Mouse (Mus musculus) liver, embryonic 11.5 days (tissue): ENCODE results near the gene Ino80. TPM values are rescaled to one million over a fixed set of nuclear protein-coding genes. Genes with fewer than 3 reads are reported as not detected.

Experiments used
- ATAC-seq: fragments of 200-750 bp; cut with Nextera tagmentation; replicated peaks from 2 replicates; pipeline ENCODE4 v1.8.0; 2017; ENCODE audit warnings: moderate number of reproducible peaks, mild to moderate bottlenecking, moderate TSS enrichment, moderate library complexity; ENCODE audit not compliant: low FRiP score
- DNase-seq: peaks from one replicate; pipeline ENCODE4 v3.0.0-alpha.2; 2017; ENCODE audit warnings: low spot score
- H3K27ac ChIP-seq: fragments of 300-500 bp; sonication (generic); 2 replicates; pipeline ENCODE4 v1.5.1; 2014; ENCODE audit warnings: mild to moderate bottlenecking, low read depth, low read length, control low read depth
- H3K27me3 ChIP-seq: fragments of 300-500 bp; sonication (generic); replicated peaks from 2 replicates; pipeline ENCODE4 v1.6.1; 2014; ENCODE audit warnings: low read length, mixed read lengths; ENCODE audit not compliant: control insufficient read depth, insufficient read depth
- H3K36me3 ChIP-seq: fragments of 300-500 bp; sonication (generic); 2 replicates; pipeline ENCODE4 v1.6.1; 2014; ENCODE audit warnings: mild to moderate bottlenecking, low read length, moderate library complexity, mixed read lengths; ENCODE audit not compliant: control insufficient read depth, insufficient read depth
- H3K4me1 ChIP-seq: fragments of 300-500 bp; sonication (generic); replicated peaks from 2 replicates; pipeline ENCODE4 v1.6.1; 2014; ENCODE audit warnings: low read length, mixed read lengths; ENCODE audit not compliant: control insufficient read depth, insufficient read depth
- H3K4me2 ChIP-seq: fragments of 300-500 bp; sonication (generic); 2 replicates; pipeline ENCODE4 v1.6.1; 2014; ENCODE audit warnings: mild to moderate bottlenecking, control low read depth, moderate library complexity
- H3K4me3 ChIP-seq: fragments of 300-500 bp; sonication (generic); 2 replicates; pipeline ENCODE4 v1.5.1; 2014; ENCODE audit warnings: low read depth, low read length, control low read depth
- H3K9ac ChIP-seq: fragments of 300-500 bp; sonication (generic); 2 replicates; pipeline ENCODE4 v1.6.1; 2014; ENCODE audit warnings: low read depth, low read length, control low read depth
- H3K9me3 ChIP-seq: fragments of 300-500 bp; sonication (generic); 2 replicates; pipeline ENCODE4 v1.6.1; 2016; ENCODE audit warnings: low read length, inconsistent platforms, mixed read lengths; ENCODE audit not compliant: control insufficient read depth
- WGBS: fragments of 180-500 bp; shearing (Covaris S2); extraction: QIAGEN DNeasy Blood & Tissue Kit; methylation state at CpG from one replicate; pipeline ENCODE4 v1.1.7; 2014; 5-methylcytosine and 5-hydroxymethylcytosine counted together
- polyA plus RNA-seq: library from polyadenylated mRNA; unstranded; fragments of >200 nt; fragmentation: Nextera tagmentation; extraction: Ambion mirVana; gene quantifications from 2 replicates; pipeline ENCODE4 v1.2.1, GENCODE M21; 2014

The Ino80 gene
- polyA plus RNA-seq, 1 experiment from 2014 or later: 4.9 TPM

DNA sequence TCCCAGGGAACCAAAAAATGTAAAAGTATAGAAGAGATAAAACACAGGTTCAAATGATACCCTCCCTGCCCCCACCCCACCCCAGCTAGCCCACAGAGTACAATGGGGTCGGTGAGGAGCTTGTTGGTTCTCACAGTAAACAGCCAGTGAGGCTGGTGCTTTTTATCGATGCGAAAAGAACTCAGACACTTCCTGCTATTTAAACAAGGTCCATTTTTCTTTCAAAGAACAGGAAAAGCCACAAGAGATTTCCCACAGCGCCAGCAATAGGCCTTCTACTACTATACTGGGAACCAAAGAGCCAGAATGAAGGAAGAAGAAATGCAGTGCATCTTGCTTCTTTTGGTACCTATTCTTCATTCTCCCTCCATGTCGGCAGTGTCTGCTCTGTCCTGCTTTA lies 66.5 kb downstream of the Ino80 start:
- H3K4me3 ChIP-seq: no peak overlapping the region
- H3K4me1 ChIP-seq: no peaks in the 10 kb centered on the region
- DNase-seq (no peak), ATAC-seq (no peak)
- H3K27me3 ChIP-seq: no peaks in the 10 kb centered on the region
- H3K9ac ChIP-seq: no peak overlapping the region
- H3K4me2 ChIP-seq: no peak overlapping the region
- H3K36me3 ChIP-seq: peaks cover 10% of the 10 kb centered on the region
- no peak overlapping the region for H3K27ac ChIP-seq
- H3K9me3 ChIP-seq: no peaks in the 10 kb centered on the region
- 76% methylated on average over 5 of the region's 5 CpGs for WGBS

DNA sequence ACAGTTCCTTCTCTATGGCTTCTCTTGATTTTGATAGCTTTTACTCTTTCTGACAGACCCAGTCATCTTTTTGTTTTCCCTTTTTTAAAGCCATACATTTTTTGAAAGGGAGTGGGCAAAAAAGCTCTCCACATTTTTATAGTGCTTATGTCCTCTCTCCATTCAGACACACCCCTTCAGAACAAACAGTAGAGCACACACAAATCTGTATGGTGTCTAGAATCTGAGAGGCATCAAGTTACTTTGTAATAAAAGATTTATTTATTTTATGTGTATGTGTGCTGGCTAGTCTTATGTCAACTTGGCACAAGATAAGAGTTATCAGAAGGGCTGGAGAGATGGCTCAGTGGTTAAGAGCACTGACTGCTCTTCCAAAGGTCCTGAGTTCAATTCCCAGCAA lies 68.8 kb downstream of the Ino80 start:
- Histone ChIP-seq H3K27me3 (no peaks in the 10 kb centered on the region), H3K27ac (no peak overlapping the region)

DNA sequence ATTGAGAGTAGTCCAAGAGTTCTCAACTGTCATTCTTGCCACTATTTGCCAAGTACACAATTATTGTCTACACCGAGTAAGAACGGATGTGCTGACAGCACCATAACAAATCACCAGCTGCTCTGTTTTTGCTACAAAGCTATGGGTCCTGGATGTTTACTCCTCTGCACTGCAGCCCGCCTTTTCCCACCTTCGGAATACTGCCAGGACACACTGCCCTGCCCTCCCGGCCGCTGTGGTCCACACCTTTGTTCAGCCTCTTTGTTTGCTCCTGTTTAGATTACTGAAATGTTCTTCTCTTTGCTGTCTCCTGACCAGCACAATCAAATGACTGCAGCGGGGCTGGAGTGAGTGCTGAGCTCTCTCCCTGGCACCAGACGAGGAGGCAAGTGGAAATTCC lies 69.2 kb downstream of the Ino80 start:
- Histone ChIP-seq H3K9ac (no peak overlapping the region), H3K27me3 (no peaks in the 10 kb centered on the region), H3K36me3 (peaks cover 14% of the 10 kb centered on the region), H3K9me3 (no peaks in the 10 kb centered on the region), H3K4me3 (no peak overlapping the region), H3K27ac (no peak overlapping the region), H3K4me1 (no peaks in the 10 kb centered on the region), H3K4me2 (no peak overlapping the region)
- 71% methylated on average over 8 of the region's 8 CpGs for WGBS
- no peak for DNase-seq
- ATAC-seq: no peak

More for the DNA sequence above, 68.8 kb downstream of the Ino80 start:
- Histone ChIP-seq H3K9me3 (no peaks in the 10 kb centered on the region), H3K9ac (no peak overlapping the region), H3K36me3 (peaks cover 14% of the 10 kb centered on the region), H3K4me2 (no peak overlapping the region), H3K4me1 (no peaks in the 10 kb centered on the region), H3K4me3 (no peak overlapping the region)
- ATAC-seq: no peak
- DNase-seq: no peak

DNA sequence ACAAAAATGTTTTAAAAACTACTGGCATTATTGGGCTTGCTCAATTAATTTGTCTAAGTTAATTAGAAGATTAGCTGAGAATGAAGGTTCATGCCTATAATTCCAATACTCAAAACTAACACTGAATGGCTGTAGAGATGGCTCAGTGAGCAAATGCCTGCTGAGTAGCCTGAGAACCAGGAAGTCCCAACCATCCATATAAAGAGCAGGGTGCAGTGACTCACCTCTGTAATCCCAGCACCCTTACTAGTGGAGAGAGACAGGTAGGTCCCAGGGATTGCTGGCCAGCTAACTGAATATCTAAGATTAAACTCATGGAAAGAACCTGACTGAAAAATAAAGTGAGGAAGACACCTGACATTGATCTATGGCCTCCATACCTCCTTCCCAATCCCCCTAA lies 78.2 kb downstream of the Ino80 start:
- Histone ChIP-seq H3K9me3 (no peaks in the 10 kb centered on the region), H3K4me3 (no peak overlapping the region), H3K27ac (no peak overlapping the region), H3K36me3 (peaks cover 12% of the 10 kb centered on the region), H3K9ac (no peak overlapping the region), H3K27me3 (no peaks in the 10 kb centered on the region), H3K4me2 (no peak overlapping the region), H3K4me1 (no peaks in the 10 kb centered on the region)
- DNase-seq: no peak
- ATAC-seq: no peak

DNA sequence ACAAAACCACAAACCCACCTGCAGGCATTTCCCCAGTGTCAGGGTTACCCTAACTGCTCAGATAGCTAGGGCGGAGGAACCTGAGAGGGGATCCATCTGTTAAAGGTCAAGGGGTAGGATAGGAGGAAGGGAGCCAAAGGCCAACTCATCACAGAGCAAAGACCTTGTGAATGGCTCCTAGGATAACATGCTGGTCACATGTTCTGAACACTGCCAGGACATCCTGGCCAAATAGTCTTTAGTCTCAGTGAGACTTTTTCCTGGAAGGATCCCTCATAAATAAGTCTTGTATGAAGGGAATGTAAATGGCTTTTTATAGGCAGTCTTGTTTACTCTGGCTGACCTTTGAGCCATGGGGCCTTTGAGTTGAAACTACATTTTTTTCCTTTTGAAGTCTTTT lies 78.8 kb downstream of the Ino80 start:
- peaks cover 12% of the 10 kb centered on the region for H3K36me3 ChIP-seq

DNA sequence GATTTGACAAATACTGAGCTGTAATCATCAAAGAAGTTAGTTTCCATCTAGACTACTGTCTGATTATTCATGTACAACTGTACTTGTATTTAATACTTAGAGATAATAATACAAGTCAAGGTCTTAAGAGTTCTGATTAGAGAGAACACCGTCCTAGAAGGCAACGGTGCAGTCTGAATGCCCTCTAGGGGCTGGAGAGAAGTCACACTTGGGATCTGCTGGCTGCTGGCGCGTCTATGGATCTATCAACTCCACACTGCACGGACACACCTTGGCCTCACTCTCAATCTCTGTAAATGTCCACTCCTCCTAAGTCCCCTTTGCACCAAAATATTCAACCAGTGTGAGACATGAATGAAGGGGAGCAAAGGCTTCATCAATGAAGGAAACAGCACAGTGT lies 79.2 kb downstream of the Ino80 start:
- no peak overlapping the region for H3K27ac ChIP-seq
- no peak overlapping the region for H3K4me3 ChIP-seq
- no peaks in the 10 kb centered on the region for H3K9me3 ChIP-seq
- H3K27me3 ChIP-seq: no peaks in the 10 kb centered on the region
- H3K9ac ChIP-seq: no peak overlapping the region
- no peak overlapping the region for H3K4me2 ChIP-seq
- DNase-seq (no peak), ATAC-seq (no peak)
- H3K36me3 ChIP-seq: peaks cover 12% of the 10 kb centered on the region
- 85% methylated on average over 5 of the region's 5 CpGs for WGBS
- H3K4me1 ChIP-seq: no peaks in the 10 kb centered on the region

More for the DNA sequence above, 78.8 kb downstream of the Ino80 start:
- ATAC-seq: no peak
- Histone ChIP-seq H3K27me3 (no peaks in the 10 kb centered on the region), H3K4me2 (no peak overlapping the region), H3K9ac (no peak overlapping the region), H3K4me3 (no peak overlapping the region), H3K4me1 (no peaks in the 10 kb centered on the region), H3K9me3 (no peaks in the 10 kb centered on the region), H3K27ac (no peak overlapping the region)
- 92% methylated on average over 1 of the region's 1 CpGs for WGBS
- DNase-seq: no peak

DNA sequence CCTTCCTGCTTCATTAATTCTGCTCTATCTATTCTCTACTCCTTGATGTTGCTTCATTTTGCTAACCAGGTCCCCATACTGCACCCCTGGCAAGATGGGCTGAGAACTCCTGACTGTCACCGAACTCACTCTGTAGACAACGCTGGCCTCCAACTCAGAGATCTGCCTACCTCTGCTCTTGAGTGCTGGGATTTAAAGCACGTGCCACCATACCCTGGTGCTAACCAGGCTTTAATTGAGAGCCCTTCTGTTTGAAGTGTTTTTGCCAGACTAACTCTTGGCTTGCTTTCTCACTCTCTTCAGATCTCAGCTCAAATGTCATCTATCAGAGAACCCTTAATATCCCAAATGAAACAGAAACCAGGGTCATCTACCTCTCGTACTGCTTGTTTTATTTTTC lies 87.5 kb downstream of the Ino80 start:
- WGBS: 96% methylated on average over 4 of the region's 4 CpGs
- no peaks in the 10 kb centered on the region for H3K27me3 ChIP-seq
- H3K4me3 ChIP-seq: no peak overlapping the region
- no peak overlapping the region for H3K4me2 ChIP-seq
- H3K36me3 ChIP-seq: peaks cover 9% of the 10 kb centered on the region
- H3K27ac ChIP-seq: no peak overlapping the region
- no peaks in the 10 kb centered on the region for H3K9me3 ChIP-seq
- no peak overlapping the region for H3K9ac ChIP-seq
- ATAC-seq (no peak), DNase-seq (no peak)
- H3K4me1 ChIP-seq: no peaks in the 10 kb centered on the region

DNA sequence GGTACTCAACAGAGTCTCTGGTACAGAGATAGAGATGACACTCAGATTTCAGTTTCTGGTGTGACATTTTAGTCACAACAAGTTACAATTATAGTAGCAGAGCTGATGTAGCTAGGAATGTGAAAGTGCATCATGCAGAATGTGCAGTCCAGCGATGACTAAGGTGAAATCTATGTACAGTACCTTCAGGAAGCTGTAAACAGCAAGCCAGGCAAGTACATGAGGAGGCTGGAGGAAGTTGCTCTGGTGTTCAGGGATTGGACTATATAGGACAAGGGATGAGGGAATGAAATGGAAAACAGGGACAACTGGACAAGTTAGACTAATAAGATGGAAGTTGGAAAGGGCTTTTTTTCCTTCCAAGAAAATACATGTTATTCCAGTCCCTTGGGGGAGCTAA lies 89.2 kb downstream of the Ino80 start:
- DNase-seq (no peak), ATAC-seq (no peak)
- Histone ChIP-seq H3K4me2 (no peak overlapping the region), H3K9ac (no peak overlapping the region), H3K4me1 (no peaks in the 10 kb centered on the region), H3K27me3 (no peaks in the 10 kb centered on the region), H3K27ac (no peak overlapping the region), H3K4me3 (no peak overlapping the region), H3K36me3 (peaks cover 11% of the 10 kb centered on the region), H3K9me3 (no peaks in the 10 kb centered on the region)
- 95% methylated on average over 1 of the region's 1 CpGs for WGBS

DNA sequence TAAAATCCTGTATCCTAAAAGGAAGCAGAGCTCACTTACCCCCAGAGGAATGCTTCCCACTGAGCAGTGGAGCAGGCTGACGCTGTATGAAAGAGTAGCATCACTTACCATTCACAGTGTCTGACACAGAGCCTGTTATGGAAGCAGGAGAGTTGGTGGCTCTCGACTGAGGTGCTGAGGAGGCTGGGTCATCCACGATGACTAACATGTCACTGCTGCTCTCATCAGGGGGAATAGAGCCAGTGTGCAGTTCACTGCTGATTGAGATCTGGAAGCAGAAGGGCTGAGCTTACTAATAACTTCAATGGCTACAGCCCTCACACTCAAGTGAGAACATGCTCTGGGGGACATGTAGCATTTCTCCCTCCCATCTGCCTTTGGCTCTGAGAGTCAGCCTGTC lies 98.0 kb downstream of the Ino80 start:
- Histone ChIP-seq H3K27ac (no peak overlapping the region), H3K4me2 (no peak overlapping the region), H3K9me3 (no peaks in the 10 kb centered on the region), H3K4me3 (no peak overlapping the region), H3K27me3 (no peaks in the 10 kb centered on the region), H3K9ac (no peak overlapping the region), H3K4me1 (no peaks in the 10 kb centered on the region), H3K36me3 (peaks cover 51% of the 10 kb centered on the region)
- DNase-seq: no peak
- WGBS: 94% methylated on average over 3 of the region's 3 CpGs
- ATAC-seq: no peak
